Mouse (Mus musculus) midbrain, postnatal 0 days (tissue): ENCODE measurements around the gene Mrpl52. TPM values are rescaled to one million over a fixed set of nuclear protein-coding genes. Genes with fewer than 3 reads are reported as not detected.

Experiments
- ATAC-seq: fragments of 200-750 bp; cut with Nextera tagmentation; 2 replicates; pipeline ENCODE4 v1.8.0; 2017; ENCODE audit warnings: moderate number of reproducible peaks, mild to moderate bottlenecking, moderate TSS enrichment, moderate library complexity; ENCODE audit not compliant: low FRiP score
- DNase-seq: peaks from one replicate; pipeline ENCODE4 v3.0.0-alpha.2; 2015; ENCODE audit warnings: low spot score
- H3K27ac ChIP-seq: fragments of 300-500 bp; sonication (generic); 2 replicates; pipeline ENCODE4 v1.5.1; 2014; ENCODE audit warnings: low read depth, mild to moderate bottlenecking, low read length, mixed read lengths
- H3K27me3 ChIP-seq: fragments of 300-500 bp; sonication (generic); 2 replicates; pipeline ENCODE4 v1.6.1; 2014; ENCODE audit warnings: low read length, control low read depth, mixed read lengths; ENCODE audit not compliant: insufficient read depth
- H3K36me3 ChIP-seq: fragments of 300-500 bp; sonication (generic); 2 replicates; pipeline ENCODE4 v1.6.1; 2014; ENCODE audit warnings: low read length, control low read depth, mixed read lengths; ENCODE audit not compliant: insufficient read depth
- H3K4me1 ChIP-seq: fragments of 300-500 bp; sonication (generic); 2 replicates; pipeline ENCODE4 v1.6.1; 2014; ENCODE audit warnings: mild to moderate bottlenecking, control low read depth, antibody characterized with exemption, low read length, mixed read lengths; ENCODE audit not compliant: insufficient read depth
- H3K4me2 ChIP-seq: fragments of 300-500 bp; sonication (generic); 2 replicates; pipeline ENCODE4 v1.6.1; 2014; ENCODE audit warnings: low read depth, mild to moderate bottlenecking, low read length, mixed read lengths; ENCODE audit not compliant: poor library complexity, severe bottlenecking
- H3K4me3 ChIP-seq: fragments of 300-500 bp; sonication (generic); 2 replicates; pipeline ENCODE4 v1.5.1; 2014; ENCODE audit warnings: low read depth, mild to moderate bottlenecking, low read length, moderate library complexity
- H3K9ac ChIP-seq: fragments of 300-500 bp; sonication (generic); replicated peaks from 2 replicates; pipeline ENCODE4 v1.6.1; 2014; ENCODE audit warnings: mild to moderate bottlenecking, low read length, moderate library complexity, mixed read lengths; ENCODE audit not compliant: poor library complexity, severe bottlenecking
- H3K9me3 ChIP-seq: fragments of 300-500 bp; sonication (generic); 2 replicates; pipeline ENCODE4 v1.6.1; 2016; ENCODE audit warnings: low read length, control low read depth
- CTCF ChIP-seq: IDR thresholded peaks from 2 replicates; pipeline ENCODE4 v1.5.1; 2016; ENCODE audit warnings: antibody characterized with exemption, mild to moderate bottlenecking
- WGBS: fragments of 180-500 bp; shearing (Covaris S2); extraction: QIAGEN DNeasy Blood & Tissue Kit; methylation state at CpG from one replicate; pipeline ENCODE4 v1.1.7; 2014; 5-methylcytosine and 5-hydroxymethylcytosine counted together
- polyA plus RNA-seq: library from polyadenylated mRNA; unstranded; fragments of >200 nt; fragmentation: Nextera tagmentation; extraction: Ambion mirVana; gene quantifications from 2 replicates; pipeline ENCODE4 v1.2.1, GENCODE M21; 2015
- total RNA-seq: library from RNA; depleted of rRNA; stranded (reverse); fragments of >200 nt; gene quantifications from 2 replicates; pipeline ENCODE4 v1.2.3, GENCODE M21; 2014

Gene Mrpl52
- total and polyA plus RNA-seq, 2 experiments from 2014 or later: 104 to 303 TPM

DNA sequence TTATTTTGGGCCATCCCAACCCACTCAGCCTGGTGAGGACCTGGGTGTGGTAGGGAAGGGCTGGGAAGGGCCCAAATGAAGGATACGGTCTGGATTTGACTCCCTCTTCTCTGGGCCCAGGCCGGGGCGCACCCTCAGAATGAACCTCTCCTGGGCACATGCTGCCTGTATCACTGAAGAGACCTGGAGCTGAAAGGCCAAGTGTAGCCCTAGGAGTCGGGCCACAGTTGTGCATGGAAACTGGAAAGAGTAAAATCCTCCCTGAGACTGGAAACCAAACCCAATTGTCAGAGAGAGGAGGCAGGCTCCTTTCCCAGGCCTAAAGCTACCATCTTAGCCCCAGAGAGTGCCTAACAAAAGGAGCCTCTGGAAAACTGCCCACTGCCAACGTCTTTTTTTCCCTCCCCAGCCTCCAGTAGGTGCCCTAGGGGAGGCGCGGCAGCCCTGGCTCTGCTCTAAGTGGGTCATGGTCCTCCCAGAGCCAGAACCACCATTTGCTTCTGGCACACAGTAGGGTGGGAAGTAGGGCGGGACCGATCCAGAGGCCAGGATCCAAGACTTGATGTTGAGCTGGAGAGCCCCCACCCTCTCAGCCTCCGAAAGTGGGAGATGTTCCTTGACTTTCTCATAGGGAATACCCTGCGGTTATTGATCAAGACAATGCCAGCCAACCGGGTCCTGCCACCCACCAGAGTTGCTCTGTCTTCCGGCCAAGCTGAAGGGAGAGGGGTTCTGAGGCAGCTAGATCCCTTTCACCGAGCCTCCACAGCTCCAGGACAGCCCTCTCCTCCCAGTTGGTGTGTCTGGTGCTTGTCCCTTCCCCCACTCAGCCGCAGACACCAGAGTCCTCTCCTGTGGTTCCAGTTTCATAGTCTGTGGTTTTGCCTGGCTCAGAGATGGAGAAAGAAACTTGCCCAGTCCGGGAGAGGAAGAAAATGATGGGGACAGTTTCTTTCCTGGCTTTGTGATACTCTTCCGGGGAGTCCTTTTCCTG is 6.4 kb downstream of the Mrpl52 start:
- DNase-seq (peak; percentile 73), ATAC-seq (peak; percentile 62)
- Histone ChIP-seq H3K9ac (peak overlapping the region; percentile 59), H3K4me2 (peak overlapping the region; percentile 60), H3K4me3 (peak overlapping the region; percentile 51), H3K27ac (peak overlapping the region; percentile 66), H3K4me1 (0 out of 2 replicates have a peak, but pooled peaks cover under 1% of the 10 kb centered on the region), H3K27me3 (no peaks in the 10 kb centered on the region), H3K36me3 (peaks cover 5% of the 10 kb centered on the region; the same call in 1 of the 2 replicates), H3K9me3 (no peaks in the 10 kb centered on the region)
- WGBS: 42% methylated on average over 17 of the region's 17 CpGs
- TF ChIP-seq CTCF: no peak; the same call in 1 of the 2 replicates

DNA sequence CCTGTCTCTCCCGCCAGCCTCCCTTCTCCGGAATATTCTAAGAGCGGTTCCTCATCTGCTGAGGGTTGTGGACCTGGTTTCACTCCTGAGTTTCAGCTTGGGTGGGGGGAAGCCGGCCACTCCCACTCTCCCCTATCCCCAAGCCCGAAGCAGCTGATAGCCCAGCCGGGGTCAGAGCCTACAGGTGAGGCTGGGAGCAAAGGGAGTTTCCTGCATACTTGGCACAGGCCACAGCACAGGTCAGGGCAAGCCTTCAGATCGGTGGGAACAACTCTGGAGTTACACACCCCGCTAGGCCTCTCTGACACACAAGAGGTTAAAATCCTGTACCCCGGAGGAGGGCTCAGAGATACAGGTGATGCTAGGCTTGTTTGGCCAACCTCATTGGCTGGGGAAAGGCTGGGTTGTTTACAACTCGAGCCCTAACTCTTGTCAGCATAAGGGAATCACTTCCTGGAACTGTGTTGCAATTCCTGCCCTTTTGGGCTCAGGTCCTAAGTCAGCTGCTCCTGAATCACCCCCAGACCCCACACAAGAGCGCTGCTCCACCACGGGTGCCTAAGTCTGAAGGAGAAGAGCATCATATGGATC is 7.3 kb downstream of the Mrpl52 start:
- Histone ChIP-seq H3K27ac (no peak overlapping the region), H3K27me3 (no peaks in the 10 kb centered on the region), H3K9ac (0 out of 2 replicates have a peak overlapping the region, but pooled peaks have one; percentile 5), H3K9me3 (no peaks in the 10 kb centered on the region), H3K4me2 (peak overlapping the region; percentile 60), H3K4me3 (peak overlapping the region; percentile 51), H3K4me1 (no peaks in the 10 kb centered on the region), H3K36me3 (peaks cover 8% of the 10 kb centered on the region; the same call in 1 of the 2 replicates)
- no peak for ATAC-seq
- 70% methylated on average over 12 of the region's 12 CpGs for WGBS
- no peak for TF ChIP-seq CTCF
- DNase-seq: no peak

DNA sequence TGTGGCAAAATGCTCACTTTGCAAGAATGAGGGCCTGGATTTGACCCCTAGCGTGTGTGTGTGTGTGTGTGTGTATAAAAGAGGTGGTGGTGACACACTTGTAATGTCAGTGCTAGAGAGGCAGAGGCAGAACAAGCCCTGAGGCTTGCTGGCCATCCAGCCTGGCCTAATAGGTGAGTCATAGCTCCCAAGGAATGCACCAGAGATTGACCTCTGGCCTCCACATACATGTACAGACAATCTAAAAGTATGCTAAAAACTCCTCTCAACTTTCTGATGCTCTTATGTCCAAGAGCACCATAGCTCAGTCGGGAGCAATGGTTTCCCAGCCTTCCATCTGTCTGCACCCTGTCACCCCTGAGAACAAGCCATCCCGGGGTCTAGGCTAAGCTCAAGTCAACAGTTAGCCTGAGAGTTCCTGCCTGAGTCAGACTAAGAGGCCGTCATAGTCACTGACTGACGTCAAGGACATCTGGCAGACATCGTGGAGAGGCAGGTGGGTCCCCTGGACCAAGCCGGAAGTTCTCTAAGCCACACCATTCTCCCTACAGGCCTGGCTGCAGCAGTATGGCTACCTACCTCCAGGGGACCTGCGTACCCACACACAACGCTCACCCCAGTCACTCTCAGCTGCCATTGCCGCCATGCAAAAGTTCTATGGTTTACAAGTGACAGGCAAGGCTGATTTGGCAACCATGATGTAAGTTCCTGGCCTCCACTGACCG is 8.6 kb downstream of the Mrpl52 start:
- Histone ChIP-seq H3K4me1 (no peaks in the 10 kb centered on the region), H3K9ac (no peak overlapping the region), H3K27ac (no peak overlapping the region), H3K9me3 (no peaks in the 10 kb centered on the region), H3K36me3 (peaks cover 3% of the 10 kb centered on the region; the same call in 1 of the 2 replicates), H3K27me3 (no peaks in the 10 kb centered on the region), H3K4me3 (no peak overlapping the region), H3K4me2 (no peak overlapping the region)
- TF ChIP-seq CTCF: no peak
- DNase-seq (no peak), ATAC-seq (no peak)
- 86% methylated on average over 11 of the region's 11 CpGs for WGBS

DNA sequence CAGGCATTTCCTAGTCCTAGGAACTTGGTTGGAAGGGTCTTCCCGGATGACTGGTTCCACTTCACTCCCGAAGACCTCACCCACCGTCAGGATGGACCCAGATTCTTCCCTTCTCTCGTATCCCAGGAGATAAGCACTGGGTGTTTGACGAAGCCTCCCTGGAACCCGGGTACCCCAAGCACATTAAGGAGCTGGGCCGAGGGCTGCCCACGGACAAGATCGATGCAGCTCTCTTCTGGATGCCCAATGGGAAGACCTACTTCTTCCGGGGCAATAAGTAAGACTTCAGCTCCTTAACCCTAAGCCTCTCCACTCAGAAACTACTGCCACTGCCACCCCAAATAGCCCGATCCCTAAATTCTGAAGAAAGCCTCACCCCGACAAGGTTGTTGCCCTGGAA is 12.4 kb downstream of the Mrpl52 start:
- Histone ChIP-seq H3K4me3 (no peak overlapping the region), H3K27ac (no peak overlapping the region), H3K4me2 (no peak overlapping the region), H3K9me3 (no peaks in the 10 kb centered on the region), H3K4me1 (no peaks in the 10 kb centered on the region), H3K9ac (no peak overlapping the region), H3K27me3 (no peaks in the 10 kb centered on the region), H3K36me3 (peaks cover 3% of the 10 kb centered on the region; the same call in 1 of the 2 replicates)
- no peak for DNase-seq
- no peak for TF ChIP-seq CTCF
- no peak for ATAC-seq
- 66% methylated on average over 12 of the region's 12 CpGs for WGBS

DNA sequence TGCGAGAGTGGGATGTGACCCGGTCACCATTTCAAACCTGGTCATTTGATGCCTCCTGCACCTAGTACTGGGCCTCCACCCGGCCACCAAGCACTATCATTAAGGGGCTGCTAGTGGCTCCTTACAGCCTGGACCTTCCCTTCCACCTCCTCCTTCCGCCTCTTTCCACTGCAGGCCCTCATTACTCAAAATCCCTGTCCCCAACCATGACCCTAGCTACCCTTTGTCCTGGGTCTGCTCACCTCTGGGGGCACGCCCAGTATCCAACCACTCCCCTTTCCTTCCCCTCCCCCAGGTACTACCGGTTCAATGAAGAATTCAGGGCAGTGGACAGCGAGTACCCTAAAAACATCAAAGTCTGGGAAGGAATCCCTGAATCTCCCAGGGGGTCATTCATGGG is 12.9 kb downstream of the Mrpl52 start:
- no peak overlapping the region for H3K4me3 ChIP-seq
- no peaks in the 10 kb centered on the region for H3K9me3 ChIP-seq
- TF ChIP-seq CTCF: no peak
- WGBS: 49% methylated on average over 7 of the region's 7 CpGs
- DNase-seq (no peak), ATAC-seq (no peak)
- H3K4me2 ChIP-seq: no peak overlapping the region
- no peaks in the 10 kb centered on the region for H3K4me1 ChIP-seq
- H3K36me3 ChIP-seq: peaks cover 3% of the 10 kb centered on the region; the same call in 1 of the 2 replicates
- H3K9ac ChIP-seq: no peak overlapping the region
- no peak overlapping the region for H3K27ac ChIP-seq
- H3K27me3 ChIP-seq: no peaks in the 10 kb centered on the region
